Mouse (Mus musculus): Measurements from ENCODE around the gene Rnf26. TPM values are rescaled to one million over a fixed set of nuclear protein-coding genes. Genes with fewer than 3 reads are reported as not detected.
"Not testable (repeated sequence)": the region's sequence is repeated elsewhere in the genome, so short reads cannot be mapped to it uniquely, and the experiment has no call there.

Rnf26 gene
- total and polyA plus RNA-seq, 2 experiments from 2014 or later, result 15.0 to 33.4 TPM

GRCm38 (mm10) chr9:44119011-44119410 is 5.7 kb upstream of the Rnf26 start:
- WGBS, result 49% methylated on average over 5 of the region's 5 CpGs
- DNase-seq (ENCODE audit: low spot score), result no peak

GRCm38 (mm10) chr9:44116182-44116581 is 2.9 kb upstream of the Rnf26 start:
- no peak overlapping the region for H3K9ac ChIP-seq (replicated peaks; ENCODE audit: low read length, poor library complexity, severe bottlenecking)
- H3K36me3 ChIP-seq (ENCODE audit: insufficient read depth, low read length), result no peaks in the 10 kb centered on the region
- no peaks in the 10 kb centered on the region for H3K9me3 ChIP-seq (ENCODE audit: low read length)
- no peak overlapping the region for H3K27ac ChIP-seq (ENCODE audit: low read depth, low read length)
- no peak overlapping the region for H3K4me2 ChIP-seq (ENCODE audit: low read depth, low read length, poor library complexity, severe bottlenecking)
- TF ChIP-seq CTCF (IDR thresholded peaks at IDR 0.05), result peak; percentile 31
- H3K4me3 ChIP-seq (ENCODE audit: low read depth, low read length), result no peak overlapping the region
- no peaks in the 10 kb centered on the region for H3K4me1 ChIP-seq (ENCODE audit: insufficient read depth, low read length)
- DNase-seq (ENCODE audit: low spot score) (no peak), ATAC-seq (ENCODE audit: low FRiP score) (no peak)
- no peaks in the 10 kb centered on the region for H3K27me3 ChIP-seq (ENCODE audit: insufficient read depth, low read length)
- 88% methylated on average over 4 of the region's 4 CpGs for WGBS

More at GRCm38 (mm10) chr9:44119011-44119410, 5.7 kb upstream of the Rnf26 start:
- no peak overlapping the region for H3K9ac ChIP-seq (replicated peaks; ENCODE audit: low read length, poor library complexity, severe bottlenecking)
- H3K9me3 ChIP-seq (ENCODE audit: low read length), result no peaks in the 10 kb centered on the region
- H3K4me3 ChIP-seq (ENCODE audit: low read depth, low read length), result no peak overlapping the region
- no peak overlapping the region for H3K4me2 ChIP-seq (ENCODE audit: low read depth, low read length, poor library complexity, severe bottlenecking)
- no peaks in the 10 kb centered on the region for H3K4me1 ChIP-seq (ENCODE audit: insufficient read depth, low read length)
- ATAC-seq (ENCODE audit: low FRiP score), result no peak
- H3K36me3 ChIP-seq (ENCODE audit: insufficient read depth, low read length), result no peaks in the 10 kb centered on the region
- no peaks in the 10 kb centered on the region for H3K27me3 ChIP-seq (ENCODE audit: insufficient read depth, low read length)
- H3K27ac ChIP-seq (ENCODE audit: low read depth, low read length), result no peak overlapping the region
- peak; percentile 57 for TF ChIP-seq CTCF (IDR thresholded peaks at IDR 0.05)

GRCm38 (mm10) chr9:44115599-44115998 is 2.3 kb upstream of the Rnf26 start:
- no peaks in the 10 kb centered on the region for H3K36me3 ChIP-seq (ENCODE audit: insufficient read depth, low read length)
- no peak for TF ChIP-seq CTCF (IDR thresholded peaks at IDR 0.05)
- H3K4me2 ChIP-seq (ENCODE audit: low read depth, low read length, poor library complexity, severe bottlenecking), result no peak overlapping the region
- DNase-seq (ENCODE audit: low spot score) (no peak), ATAC-seq (ENCODE audit: low FRiP score) (no peak)
- H3K4me1 ChIP-seq (ENCODE audit: insufficient read depth, low read length), result no peaks in the 10 kb centered on the region
- WGBS, result 90% methylated on average over 9 of the region's 9 CpGs
- H3K4me3 ChIP-seq (ENCODE audit: low read depth, low read length), result no peak overlapping the region
- no peak overlapping the region for H3K27ac ChIP-seq (ENCODE audit: low read depth, low read length)
- no peak overlapping the region for H3K9ac ChIP-seq (replicated peaks; ENCODE audit: low read length, poor library complexity, severe bottlenecking)
- no peaks in the 10 kb centered on the region for H3K9me3 ChIP-seq (ENCODE audit: low read length)
- no peaks in the 10 kb centered on the region for H3K27me3 ChIP-seq (ENCODE audit: insufficient read depth, low read length)

DNA sequence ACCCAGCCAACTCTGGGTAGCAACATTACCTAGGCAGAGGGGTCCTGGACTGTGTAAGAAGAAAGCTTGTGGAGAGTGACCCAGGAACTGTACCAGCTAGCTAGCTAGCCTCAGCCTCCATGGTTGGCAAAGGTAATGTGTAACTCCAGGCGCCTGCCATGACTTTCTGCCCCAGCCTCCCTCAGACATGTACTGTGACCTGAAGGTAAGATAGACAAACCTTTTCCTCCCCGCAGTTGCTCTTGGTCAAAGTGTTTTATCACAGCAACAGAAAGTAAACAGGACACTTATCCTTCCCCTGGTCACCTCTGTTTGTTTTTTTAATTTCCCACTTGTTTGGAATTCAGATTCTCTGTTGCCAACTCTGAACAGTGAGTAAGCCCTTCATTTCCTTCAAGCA is 1.1 kb upstream of the Rnf26 start:
- no peak overlapping the region for H3K9ac ChIP-seq (replicated peaks; ENCODE audit: low read length, poor library complexity, severe bottlenecking)
- DNase-seq (ENCODE audit: low spot score), result no peak
- no peak overlapping the region for H3K27ac ChIP-seq (ENCODE audit: low read depth, low read length)
- TF ChIP-seq CTCF (IDR thresholded peaks at IDR 0.05), result no peak
- H3K36me3 ChIP-seq (ENCODE audit: insufficient read depth, low read length), result no peaks in the 10 kb centered on the region
- WGBS, result 92% methylated on average over 2 of the region's 2 CpGs
- H3K27me3 ChIP-seq (ENCODE audit: insufficient read depth, low read length), result no peaks in the 10 kb centered on the region
- H3K4me2 ChIP-seq (ENCODE audit: low read depth, low read length, poor library complexity, severe bottlenecking), result no peak overlapping the region
- no peak overlapping the region for H3K4me3 ChIP-seq (ENCODE audit: low read depth, low read length)
- no peak for ATAC-seq (ENCODE audit: low FRiP score)
- no peaks in the 10 kb centered on the region for H3K4me1 ChIP-seq (ENCODE audit: insufficient read depth, low read length)
- H3K9me3 ChIP-seq (ENCODE audit: low read length), result no peaks in the 10 kb centered on the region

DNA sequence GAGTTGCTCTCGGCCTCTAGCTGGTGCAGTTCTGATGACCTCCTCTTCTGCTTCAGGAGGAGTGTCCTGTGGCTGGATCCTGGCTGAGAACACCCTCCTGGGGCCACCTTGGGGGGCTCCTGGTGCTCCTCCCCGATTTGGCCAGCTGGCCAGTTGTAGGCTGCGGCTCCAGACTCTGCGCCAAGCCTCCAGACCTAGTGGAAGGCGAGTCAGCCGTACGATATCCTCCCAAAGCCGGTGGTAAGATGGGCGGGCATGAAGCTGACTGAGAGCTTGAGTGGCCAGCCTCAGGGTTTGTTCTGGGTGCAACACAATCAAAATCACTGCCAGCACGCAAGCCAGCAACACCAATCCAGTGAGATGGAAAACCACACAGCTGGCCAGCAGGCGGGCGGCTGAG is 1.4 kb downstream of the Rnf26 start:
- DNase-seq (ENCODE audit: low spot score); H3K4me2 ChIP-seq (ENCODE audit: low read depth, low read length, poor library complexity, severe bottlenecking); H3K9ac ChIP-seq (replicated peaks; ENCODE audit: low read length, poor library complexity, severe bottlenecking); ATAC-seq (ENCODE audit: low FRiP score); H3K9me3 ChIP-seq (ENCODE audit: low read length); H3K4me1 ChIP-seq (ENCODE audit: insufficient read depth, low read length); H3K27me3 ChIP-seq (ENCODE audit: insufficient read depth, low read length); H3K4me3 ChIP-seq (ENCODE audit: low read depth, low read length); H3K27ac ChIP-seq (ENCODE audit: low read depth, low read length); H3K36me3 ChIP-seq (ENCODE audit: insufficient read depth, low read length): not testable (repeated sequence)
- whole genome bisulfite sequencing, result 70% methylated on average over 9 of the region's 12 CpGs

DNA sequence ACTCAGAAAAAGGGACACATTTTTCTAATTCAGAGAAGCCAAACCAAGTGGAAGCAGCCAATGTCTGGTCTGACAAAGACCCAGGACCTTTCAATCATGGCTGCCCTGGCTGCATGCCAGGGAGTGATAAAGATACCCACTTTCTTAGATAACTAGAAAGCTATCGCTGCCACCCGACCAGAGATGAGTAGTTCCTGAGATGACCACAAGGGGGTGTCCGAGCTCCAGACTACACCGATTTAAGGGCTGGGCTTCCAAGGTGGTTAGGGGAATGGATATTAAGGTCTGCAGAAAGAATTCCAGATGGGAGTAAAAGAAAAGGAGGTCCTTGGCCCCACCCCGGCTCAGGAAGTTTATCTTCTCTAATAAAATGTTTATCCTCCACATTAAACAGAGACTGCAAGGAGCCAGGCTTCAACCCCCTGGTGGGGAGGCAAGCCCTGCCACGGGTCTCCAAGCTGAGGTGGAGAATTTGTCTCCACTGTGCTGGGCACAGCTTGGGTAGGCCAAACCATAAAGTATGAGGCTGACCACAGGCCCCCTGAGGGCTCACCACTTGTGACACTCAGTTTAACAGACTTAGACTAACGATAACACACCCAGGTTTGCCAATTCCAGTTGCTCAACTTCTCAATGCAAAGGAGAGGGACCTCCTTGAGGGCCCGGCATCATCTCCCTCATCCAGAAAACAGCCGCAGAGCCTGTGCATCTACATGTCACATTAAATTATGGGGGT is 3.8 kb downstream of the Rnf26 start:
- ATAC-seq (ENCODE audit: low FRiP score) (no peak), DNase-seq (ENCODE audit: low spot score) (peak; percentile 80)
- H3K4me2 ChIP-seq (ENCODE audit: low read depth, low read length, poor library complexity, severe bottlenecking), result peak overlapping the region; percentile 16; the same call in 1 of the 2 replicates
- TF ChIP-seq CTCF (IDR thresholded peaks at IDR 0.05), result peak; percentile 85
- H3K4me1 ChIP-seq (ENCODE audit: insufficient read depth, low read length), result peaks cover 6% of the 10 kb centered on the region; the same call in 1 of the 2 replicates
- H3K27ac ChIP-seq (ENCODE audit: low read depth, low read length), result no peak overlapping the region
- WGBS, result 35% methylated on average over 9 of the region's 9 CpGs
- no peaks in the 10 kb centered on the region for H3K9me3 ChIP-seq (ENCODE audit: low read length)
- no peak overlapping the region for H3K9ac ChIP-seq (replicated peaks; ENCODE audit: low read length, poor library complexity, severe bottlenecking)
- no peaks in the 10 kb centered on the region; the same call in 1 of the 2 replicates for H3K36me3 ChIP-seq (ENCODE audit: insufficient read depth, low read length)
- H3K4me3 ChIP-seq (ENCODE audit: low read depth, low read length), result no peak overlapping the region
- no peaks in the 10 kb centered on the region for H3K27me3 ChIP-seq (ENCODE audit: insufficient read depth, low read length)
